Mouse (Mus musculus): ENCODE data around the gene Gm17657. TPM values are rescaled to one million over a fixed set of nuclear protein-coding genes. Genes with fewer than 3 reads are reported as not detected.

Gene Gm17657
- polyA plus RNA-seq, 1 experiment from 2014 or later, result not detected

DNA sequence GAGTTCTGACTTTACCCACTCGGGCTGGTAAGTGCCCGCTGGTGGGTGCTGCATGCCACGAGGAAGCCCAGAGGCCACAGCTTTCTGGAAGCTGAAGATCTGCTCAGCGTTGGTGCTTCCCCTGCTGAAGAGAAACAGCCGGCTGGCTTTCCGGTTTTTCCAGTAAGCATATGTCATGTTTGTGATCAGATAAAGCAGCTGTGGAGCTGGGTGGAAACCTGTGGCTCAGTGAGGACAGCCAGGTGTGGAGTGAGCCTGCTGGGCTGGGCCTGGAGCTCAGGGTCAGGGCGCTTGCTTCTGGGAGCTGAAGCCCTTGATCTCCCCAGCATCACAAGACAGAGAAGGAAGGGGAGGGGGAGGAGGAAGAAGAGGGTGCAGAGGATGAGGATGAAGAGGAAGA is 7.5 kb upstream of the Gm17657 start:
- 85% methylated on average over 7 of the region's 7 CpGs for WGBS
- no peak for DNase-seq (ENCODE audit: low spot score)
- no peaks in the 10 kb centered on the region for H3K4me1 ChIP-seq (ENCODE audit: control insufficient read depth, insufficient read depth, low read length)
- H3K27me3 ChIP-seq (ENCODE audit: control insufficient read depth, insufficient read depth, low read length), result no peaks in the 10 kb centered on the region
- no peaks in the 10 kb centered on the region for H3K9me3 ChIP-seq (replicated peaks; ENCODE audit: control insufficient read depth, low read length)
- H3K4me2 ChIP-seq (ENCODE audit: low read depth, low read length), result no peak overlapping the region
- H3K9ac ChIP-seq (replicated peaks; ENCODE audit: low read length), result no peak overlapping the region
- ATAC-seq (replicated peaks; ENCODE audit: insufficient number of reproducible peaks, low FRiP score, low TSS enrichment, low read depth), result no peak
- H3K36me3 ChIP-seq (replicated peaks; ENCODE audit: control insufficient read depth, insufficient read depth, low read depth, low read length), result no peaks in the 10 kb centered on the region
- no peak overlapping the region for H3K4me3 ChIP-seq (ENCODE audit: low read depth, low read length)
- no peak overlapping the region for H3K27ac ChIP-seq (replicated peaks; ENCODE audit: low read depth, low read length)

DNA sequence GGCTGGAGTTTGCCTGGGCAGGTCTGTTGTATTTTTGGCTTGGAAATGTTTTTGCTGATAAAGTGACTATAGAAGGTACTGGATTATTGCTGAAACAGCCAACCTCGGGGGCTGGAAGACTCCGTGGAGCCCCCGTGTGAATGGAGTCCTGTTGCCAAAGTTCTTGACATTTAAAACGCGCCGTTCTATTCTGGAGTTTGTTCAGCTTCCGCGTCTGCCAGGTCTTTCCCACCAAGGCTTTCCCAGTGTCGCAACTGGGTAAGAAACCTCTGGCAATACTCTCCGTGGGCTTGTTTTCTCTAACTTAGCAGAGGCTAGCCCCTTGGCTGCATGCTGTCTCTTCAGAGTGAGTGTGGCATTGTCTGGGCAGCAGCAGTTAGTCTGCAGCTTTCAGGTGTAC is 7.0 kb upstream of the Gm17657 start:
- no peaks in the 10 kb centered on the region for H3K9me3 ChIP-seq (replicated peaks; ENCODE audit: control insufficient read depth, low read length)
- DNase-seq (ENCODE audit: low spot score) (no peak), ATAC-seq (replicated peaks; ENCODE audit: insufficient number of reproducible peaks, low FRiP score, low TSS enrichment, low read depth) (no peak)
- H3K36me3 ChIP-seq (replicated peaks; ENCODE audit: control insufficient read depth, insufficient read depth, low read depth, low read length), result no peaks in the 10 kb centered on the region
- no peak overlapping the region for H3K9ac ChIP-seq (replicated peaks; ENCODE audit: low read length)
- H3K4me3 ChIP-seq (ENCODE audit: low read depth, low read length), result no peak overlapping the region
- no peaks in the 10 kb centered on the region for H3K27me3 ChIP-seq (ENCODE audit: control insufficient read depth, insufficient read depth, low read length)
- no peak overlapping the region for H3K27ac ChIP-seq (replicated peaks; ENCODE audit: low read depth, low read length)
- H3K4me1 ChIP-seq (ENCODE audit: control insufficient read depth, insufficient read depth, low read length), result no peaks in the 10 kb centered on the region
- WGBS, result 91% methylated on average over 10 of the region's 10 CpGs
- H3K4me2 ChIP-seq (ENCODE audit: low read depth, low read length), result no peak overlapping the region

DNA sequence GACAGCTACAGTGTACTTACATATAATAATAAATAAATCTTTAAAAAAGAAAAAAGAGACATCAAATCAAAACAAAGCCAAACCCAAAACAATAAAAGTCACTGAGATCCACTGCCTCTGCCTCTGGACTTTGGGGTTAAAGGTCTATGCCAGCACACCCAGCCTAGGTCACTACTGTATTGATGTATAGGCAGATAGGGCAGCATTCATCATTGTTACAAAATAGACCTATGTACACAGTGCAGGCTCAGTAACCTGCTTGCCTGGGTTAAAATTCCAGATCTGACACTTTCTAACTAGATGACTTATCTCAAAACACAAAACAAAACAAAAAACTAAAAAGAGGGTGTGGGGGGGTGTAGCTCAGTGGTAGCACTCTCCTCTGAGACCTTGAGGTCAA is 4.7 kb upstream of the Gm17657 start:
- Histone ChIP-seq H3K4me2 (ENCODE audit: low read depth, low read length) (no peak overlapping the region), H3K4me3 (ENCODE audit: low read depth, low read length) (no peak overlapping the region), H3K9me3 (replicated peaks; ENCODE audit: control insufficient read depth, low read length) (no peaks in the 10 kb centered on the region), H3K9ac (replicated peaks; ENCODE audit: low read length) (no peak overlapping the region), H3K27ac (replicated peaks; ENCODE audit: low read depth, low read length) (no peak overlapping the region), H3K36me3 (replicated peaks; ENCODE audit: control insufficient read depth, insufficient read depth, low read depth, low read length) (no peaks in the 10 kb centered on the region), H3K4me1 (ENCODE audit: control insufficient read depth, insufficient read depth, low read length) (no peaks in the 10 kb centered on the region; the same call in 1 of the 2 replicates), H3K27me3 (ENCODE audit: control insufficient read depth, insufficient read depth, low read length) (no peaks in the 10 kb centered on the region)
- ATAC-seq (replicated peaks; ENCODE audit: insufficient number of reproducible peaks, low FRiP score, low TSS enrichment, low read depth), result no peak
- no peak for DNase-seq (ENCODE audit: low spot score)

DNA sequence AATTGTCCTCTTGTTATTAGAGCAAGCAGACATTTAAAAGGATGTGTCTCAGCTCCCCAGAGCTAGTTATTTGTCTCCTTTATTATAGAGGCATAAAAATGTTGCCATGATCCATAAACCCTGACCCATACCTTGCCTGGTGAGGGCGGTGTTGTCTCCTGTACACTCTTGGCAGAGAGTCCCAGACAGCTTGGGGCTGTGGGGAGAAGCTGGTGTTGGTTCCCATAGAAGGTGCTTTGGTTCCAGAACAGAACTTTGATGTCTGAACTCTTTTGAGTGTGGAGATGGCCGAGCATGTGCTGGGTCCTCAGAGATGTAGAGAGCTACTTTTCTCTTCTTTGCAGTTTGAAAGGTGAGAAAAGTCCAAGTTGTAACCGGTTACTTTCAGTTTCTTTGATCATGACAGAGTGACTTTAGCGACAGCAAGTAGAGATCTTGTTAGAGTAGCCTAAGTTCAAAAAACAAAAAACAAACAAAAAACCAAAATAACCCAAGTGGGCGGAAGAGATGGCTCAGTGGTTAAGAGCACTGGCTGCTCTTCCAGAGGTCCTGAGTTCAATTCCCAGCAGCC is 2.8 kb upstream of the Gm17657 start, which contains the start of gene Tmem217:
Gene Tmem217 (minus strand): TSS at position 224 of the 571 bp plus-strand sequence.
- no peaks in the 10 kb centered on the region for H3K9me3 ChIP-seq (replicated peaks; ENCODE audit: control insufficient read depth, low read length)
- H3K4me3 ChIP-seq (ENCODE audit: low read depth, low read length), result no peak within 1 kb of the TSS
- DNase-seq (ENCODE audit: low spot score) (no peak), ATAC-seq (replicated peaks; ENCODE audit: insufficient number of reproducible peaks, low FRiP score, low TSS enrichment, low read depth) (no peak)
- H3K9ac ChIP-seq (replicated peaks; ENCODE audit: low read length), result no peak within 1 kb of the TSS
- 88% methylated on average over 5 of the region's 5 CpGs for WGBS
- no peaks in the 10 kb centered on the region for H3K36me3 ChIP-seq (replicated peaks; ENCODE audit: control insufficient read depth, insufficient read depth, low read depth, low read length)
- no peaks in the 10 kb centered on the region; the same call in 1 of the 2 replicates for H3K4me1 ChIP-seq (ENCODE audit: control insufficient read depth, insufficient read depth, low read length)
- no peaks in the 10 kb centered on the region for H3K27me3 ChIP-seq (ENCODE audit: control insufficient read depth, insufficient read depth, low read length)
- H3K4me2 ChIP-seq (ENCODE audit: low read depth, low read length), result no peak within 1 kb of the TSS
- no peak within 1 kb of the TSS for H3K27ac ChIP-seq (replicated peaks; ENCODE audit: low read depth, low read length)

DNA sequence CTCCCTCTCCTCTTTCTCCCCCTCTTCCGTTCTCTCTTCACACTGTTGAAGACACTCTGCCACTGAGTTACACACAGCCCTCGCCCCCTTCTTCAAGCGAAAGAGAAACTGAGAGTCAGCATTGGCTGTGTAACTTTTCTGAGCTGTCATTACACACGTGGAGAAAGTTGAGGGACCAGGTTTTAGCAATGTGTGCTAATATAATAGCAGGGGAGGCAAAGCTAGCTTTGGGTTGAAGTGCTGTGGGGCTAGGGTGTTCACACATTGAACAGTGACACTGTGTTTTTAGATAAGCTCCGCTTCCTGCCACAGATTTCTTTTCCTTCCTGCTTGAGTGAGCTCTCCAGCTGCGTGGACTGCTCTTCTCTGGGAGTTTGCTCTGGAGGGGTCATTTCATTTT is 1.6 kb upstream of the Gm17657 start:
- no peak overlapping the region for H3K4me3 ChIP-seq (ENCODE audit: low read depth, low read length)
- no peak overlapping the region for H3K27ac ChIP-seq (replicated peaks; ENCODE audit: low read depth, low read length)
- no peak overlapping the region for H3K9ac ChIP-seq (replicated peaks; ENCODE audit: low read length)
- ATAC-seq (replicated peaks; ENCODE audit: insufficient number of reproducible peaks, low FRiP score, low TSS enrichment, low read depth) (no peak), DNase-seq (ENCODE audit: low spot score) (no peak)
- no peaks in the 10 kb centered on the region for H3K9me3 ChIP-seq (replicated peaks; ENCODE audit: control insufficient read depth, low read length)
- no peaks in the 10 kb centered on the region for H3K27me3 ChIP-seq (ENCODE audit: control insufficient read depth, insufficient read depth, low read length)
- no peaks in the 10 kb centered on the region for H3K36me3 ChIP-seq (replicated peaks; ENCODE audit: control insufficient read depth, insufficient read depth, low read depth, low read length)
- H3K4me1 ChIP-seq (ENCODE audit: control insufficient read depth, insufficient read depth, low read length), result no peaks in the 10 kb centered on the region; the same call in 1 of the 2 replicates
- 54% methylated on average over 6 of the region's 6 CpGs for WGBS
- H3K4me2 ChIP-seq (ENCODE audit: low read depth, low read length), result no peak overlapping the region

DNA sequence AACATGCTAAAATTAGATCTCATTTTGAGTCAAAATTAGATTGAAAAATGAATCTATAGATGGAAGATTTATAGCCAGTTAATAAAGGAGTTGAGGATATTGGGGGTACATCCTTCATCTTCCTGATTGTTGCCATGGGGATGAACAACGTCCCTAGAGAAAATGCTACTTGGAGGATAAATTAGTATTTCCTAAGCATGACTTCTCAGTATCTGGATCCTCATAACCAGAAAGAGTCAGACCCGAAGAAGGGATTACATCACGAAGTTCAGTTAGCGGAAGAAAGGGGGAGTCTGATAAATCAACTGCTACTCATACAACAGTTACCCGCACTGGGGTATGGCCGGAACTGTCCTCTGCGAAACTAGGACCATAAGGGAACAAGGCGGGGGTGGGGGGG is 444 bp downstream of the Gm17657 start:
- Histone ChIP-seq H3K4me2 (ENCODE audit: low read depth, low read length) (no peak overlapping the region), H3K4me3 (ENCODE audit: low read depth, low read length) (no peak overlapping the region; the same call in 1 of the 2 replicates), H3K4me1 (ENCODE audit: control insufficient read depth, insufficient read depth, low read length) (no peaks in the 10 kb centered on the region; the same call in 1 of the 2 replicates), H3K36me3 (replicated peaks; ENCODE audit: control insufficient read depth, insufficient read depth, low read depth, low read length) (no peaks in the 10 kb centered on the region), H3K27me3 (ENCODE audit: control insufficient read depth, insufficient read depth, low read length) (no peaks in the 10 kb centered on the region), H3K27ac (replicated peaks; ENCODE audit: low read depth, low read length) (no peak overlapping the region), H3K9me3 (replicated peaks; ENCODE audit: control insufficient read depth, low read length) (no peaks in the 10 kb centered on the region), H3K9ac (replicated peaks; ENCODE audit: low read length) (no peak overlapping the region)
- ATAC-seq (replicated peaks; ENCODE audit: insufficient number of reproducible peaks, low FRiP score, low TSS enrichment, low read depth) (0 out of 2 replicates have a peak, but pooled peaks have one; percentile 10), DNase-seq (ENCODE audit: low spot score) (no peak)
- WGBS, result 54% methylated on average over 8 of the region's 8 CpGs

DNA sequence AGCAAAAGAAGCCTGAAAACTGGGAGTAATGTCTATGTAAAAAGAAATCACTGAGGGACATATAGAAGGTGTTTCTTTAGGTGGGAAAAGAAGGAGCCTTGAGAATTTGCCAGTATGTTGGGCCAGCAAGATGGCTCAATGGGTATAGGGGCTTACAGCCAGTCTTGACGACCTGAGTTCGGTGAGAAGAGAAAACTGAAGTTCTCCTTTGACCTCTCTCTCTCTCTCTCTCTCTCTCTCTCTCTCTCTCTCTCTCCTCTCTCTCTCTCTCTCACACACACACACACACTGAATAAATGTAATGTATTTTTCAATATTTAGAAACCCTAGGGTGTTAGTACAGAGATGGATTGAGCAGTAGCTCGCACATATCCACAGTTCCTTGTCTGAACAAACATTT is 944 bp downstream of the Gm17657 start:
- Histone ChIP-seq H3K9ac (replicated peaks; ENCODE audit: low read length) (no peak overlapping the region), H3K4me1 (ENCODE audit: control insufficient read depth, insufficient read depth, low read length) (no peaks in the 10 kb centered on the region; the same call in 1 of the 2 replicates), H3K4me2 (ENCODE audit: low read depth, low read length) (no peak overlapping the region), H3K9me3 (replicated peaks; ENCODE audit: control insufficient read depth, low read length) (no peaks in the 10 kb centered on the region), H3K27ac (replicated peaks; ENCODE audit: low read depth, low read length) (no peak overlapping the region), H3K27me3 (ENCODE audit: control insufficient read depth, insufficient read depth, low read length) (no peaks in the 10 kb centered on the region), H3K36me3 (replicated peaks; ENCODE audit: control insufficient read depth, insufficient read depth, low read depth, low read length) (no peaks in the 10 kb centered on the region), H3K4me3 (ENCODE audit: low read depth, low read length) (no peak overlapping the region)
- ATAC-seq (replicated peaks; ENCODE audit: insufficient number of reproducible peaks, low FRiP score, low TSS enrichment, low read depth) (no peak), DNase-seq (ENCODE audit: low spot score) (no peak)
- 70% methylated on average over 3 of the region's 3 CpGs for WGBS

DNA sequence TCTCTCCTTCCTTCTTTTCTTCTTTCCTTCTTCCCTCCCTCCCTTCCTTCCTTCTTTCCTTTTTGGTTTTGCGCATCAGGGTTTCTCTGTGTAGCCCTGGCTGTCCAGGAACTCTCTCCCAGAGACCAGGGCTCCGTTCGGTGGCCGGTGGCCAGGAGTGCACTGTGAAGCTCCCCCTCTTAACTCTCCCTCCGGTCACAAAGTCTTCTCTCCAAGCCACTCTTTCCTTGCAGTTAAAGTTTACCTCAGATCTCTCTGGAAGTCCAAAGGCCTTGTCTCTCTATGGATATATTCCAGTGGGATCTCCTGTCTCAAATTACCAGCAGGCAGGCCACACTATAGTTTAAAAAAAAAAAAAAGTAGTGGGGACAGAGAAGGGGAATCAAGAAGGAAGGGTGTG is 4.2 kb downstream of the Gm17657 start:
- H3K27ac ChIP-seq (replicated peaks; ENCODE audit: low read depth, low read length), result no peak overlapping the region
- H3K4me2 ChIP-seq (ENCODE audit: low read depth, low read length), result no peak overlapping the region
- 96% methylated on average over 5 of the region's 5 CpGs for WGBS
- no peak overlapping the region for H3K9ac ChIP-seq (replicated peaks; ENCODE audit: low read length)
- H3K36me3 ChIP-seq (replicated peaks; ENCODE audit: control insufficient read depth, insufficient read depth, low read depth, low read length), result no peaks in the 10 kb centered on the region
- DNase-seq (ENCODE audit: low spot score) (no peak), ATAC-seq (replicated peaks; ENCODE audit: insufficient number of reproducible peaks, low FRiP score, low TSS enrichment, low read depth) (no peak)
- no peaks in the 10 kb centered on the region for H3K9me3 ChIP-seq (replicated peaks; ENCODE audit: control insufficient read depth, low read length)
- H3K27me3 ChIP-seq (ENCODE audit: control insufficient read depth, insufficient read depth, low read length), result no peaks in the 10 kb centered on the region
- H3K4me1 ChIP-seq (ENCODE audit: control insufficient read depth, insufficient read depth, low read length), result no peaks in the 10 kb centered on the region; the same call in 1 of the 2 replicates
- H3K4me3 ChIP-seq (ENCODE audit: low read depth, low read length), result no peak overlapping the region
